ENCODE assay signal across 27 mouse cellular contexts in the genomic region with DNA sequence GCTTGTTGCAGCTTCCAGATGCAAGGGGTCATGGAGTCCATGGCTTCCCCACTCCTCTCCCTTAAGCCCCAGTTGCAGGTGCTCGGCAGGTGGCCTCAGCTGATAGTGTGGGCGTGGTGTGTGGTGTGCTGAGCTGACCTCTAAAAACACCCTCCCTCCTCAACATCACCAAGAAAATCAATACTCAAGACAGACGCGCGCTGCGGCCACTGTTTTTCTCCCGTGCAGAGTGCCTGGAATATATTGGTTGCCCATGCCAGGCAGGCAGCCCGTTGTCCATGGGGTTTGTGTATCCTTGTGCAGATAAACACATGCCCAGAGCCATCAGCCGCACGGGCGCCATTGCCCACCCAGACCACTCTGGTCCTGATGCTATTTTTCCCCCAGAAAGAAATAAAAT.
DNase-seq lines count a peak whose midpoint lies in the region; ATAC-seq and TF ChIP-seq lines count a peak whose summit lies in the region.
"Had no signal": no experiment of that assay in that cellular context is flagged by ENCODE, and none has a peak within 500 bp of the region (broad histone marks: within the 10 kb centered on the region; RNA-seq: fewer than 3 reads in every experiment).

No protein-coding gene starts in this region.

- H3K27me3 ChIP-seq in forebrain, embryonic 12.5 days = peaks cover 8% of the 10 kb centered on the region; the same call in 1 of the 2 replicates
- no peaks in the 10 kb centered on the region for H3K27me3 ChIP-seq in forebrain, embryonic 16.5 days (replicated peaks; ENCODE audit: control insufficient read depth, insufficient read depth, low read length)
- no peaks in the 10 kb centered on the region for H3K27me3 ChIP-seq in hindbrain, embryonic 15.5 days
- H3K27me3 ChIP-seq in hindbrain, embryonic 11.5 days (ENCODE audit: control insufficient read depth, insufficient read depth, low read length) = no peaks in the 10 kb centered on the region
- no peaks in the 10 kb centered on the region for H3K27me3 ChIP-seq in midbrain, embryonic 10.5 days (ENCODE audit: low read depth, poor library complexity, severe bottlenecking)
- no peaks in the 10 kb centered on the region for H3K27me3 ChIP-seq in midbrain, postnatal 0 days (ENCODE audit: insufficient read depth, low read length)
- no peaks in the 10 kb centered on the region for H3K27me3 ChIP-seq in stomach, embryonic 15.5 days (replicated peaks)
- H3K27me3 ChIP-seq: CH12.LX; heart, embryonic 15.5 days; limb, embryonic 13.5 days; lung, embryonic 15.5 days; neural tube, embryonic 13.5 days had no signal

- no peaks in the 10 kb centered on the region for H3K36me3 ChIP-seq in forebrain, embryonic 12.5 days (replicated peaks)
- H3K36me3 ChIP-seq in forebrain, embryonic 16.5 days (ENCODE audit: control insufficient read depth, insufficient read depth) = no peaks in the 10 kb centered on the region
- no peaks in the 10 kb centered on the region for H3K36me3 ChIP-seq in hindbrain, embryonic 15.5 days
- H3K36me3 ChIP-seq in hindbrain, embryonic 11.5 days (ENCODE audit: control insufficient read depth, insufficient read depth, low read length) = no peaks in the 10 kb centered on the region
- no peaks in the 10 kb centered on the region for H3K36me3 ChIP-seq in midbrain, embryonic 10.5 days
- H3K36me3 ChIP-seq in midbrain, postnatal 0 days (ENCODE audit: insufficient read depth, low read length) = no peaks in the 10 kb centered on the region
- H3K36me3 ChIP-seq in stomach, embryonic 15.5 days = no peaks in the 10 kb centered on the region
- H3K36me3 ChIP-seq: heart, embryonic 15.5 days; limb, embryonic 13.5 days; lung, embryonic 15.5 days; neural tube, embryonic 13.5 days had no signal

- ATAC-seq in forebrain, embryonic 12.5 days (ENCODE audit: low FRiP score) = 0 out of 2 replicates have a peak, but pooled peaks have one; percentile 37
- no peak for ATAC-seq in forebrain, embryonic 16.5 days
- ATAC-seq in hindbrain, embryonic 15.5 days (ENCODE audit: low FRiP score, low read depth) = peak; percentile 20; the same call in 1 of the 2 replicates
- no peak for ATAC-seq in hindbrain, embryonic 11.5 days (ENCODE audit: low FRiP score)
- no peak for ATAC-seq in midbrain, postnatal 0 days (ENCODE audit: low FRiP score)
- peak; percentile 27; the same call in 1 of the 2 replicates for ATAC-seq in stomach, embryonic 15.5 days (ENCODE audit: insufficient read depth, low FRiP score, low read depth)
- ATAC-seq: activated CD4-positive, CD25-positive, alpha-beta regulatory T cell, adult 4 months; intestine, embryonic 16.5 days had no signal

- H3K27ac ChIP-seq in forebrain, embryonic 12.5 days = no peak overlapping the region
- no peak overlapping the region for H3K27ac ChIP-seq in forebrain, embryonic 16.5 days (ENCODE audit: low read length)
- H3K27ac ChIP-seq in hindbrain, embryonic 15.5 days (replicated peaks) = no peak overlapping the region; the same call in 1 of the 2 replicates
- no peak overlapping the region for H3K27ac ChIP-seq in hindbrain, embryonic 11.5 days (ENCODE audit: low read depth, low read length)
- peak overlapping the region; percentile 23; the same call in 1 of the 2 replicates for H3K27ac ChIP-seq in midbrain, embryonic 10.5 days (replicated peaks)
- no peak overlapping the region for H3K27ac ChIP-seq in midbrain, postnatal 0 days (ENCODE audit: low read depth, low read length)
- no peak overlapping the region for H3K27ac ChIP-seq in stomach, embryonic 15.5 days
- H3K27ac ChIP-seq: heart, embryonic 15.5 days; limb, embryonic 13.5 days; lung, embryonic 15.5 days; neural tube, embryonic 13.5 days had no signal

- H3K9me3 ChIP-seq in forebrain, embryonic 12.5 days = no peaks in the 10 kb centered on the region
- no peaks in the 10 kb centered on the region for H3K9me3 ChIP-seq in forebrain, embryonic 16.5 days (ENCODE audit: control insufficient read depth, low read length)
- no peaks in the 10 kb centered on the region for H3K9me3 ChIP-seq in hindbrain, embryonic 15.5 days
- no peaks in the 10 kb centered on the region for H3K9me3 ChIP-seq in hindbrain, embryonic 11.5 days (ENCODE audit: control insufficient read depth, low read length)
- no peaks in the 10 kb centered on the region for H3K9me3 ChIP-seq in midbrain, embryonic 10.5 days (replicated peaks)
- H3K9me3 ChIP-seq in midbrain, postnatal 0 days (ENCODE audit: low read length) = no peaks in the 10 kb centered on the region
- no peaks in the 10 kb centered on the region for H3K9me3 ChIP-seq in stomach, embryonic 15.5 days
- H3K9me3 ChIP-seq: heart, embryonic 15.5 days; limb, embryonic 13.5 days; lung, embryonic 15.5 days; neural tube, embryonic 13.5 days had no signal

- WGBS in forebrain, embryonic 12.5 days = 89% methylated on average over 11 of the region's 11 CpGs
- WGBS in forebrain, embryonic 16.5 days = 91% methylated on average over 11 of the region's 11 CpGs
- 79% methylated on average over 11 of the region's 11 CpGs for WGBS in hindbrain, embryonic 15.5 days
- WGBS in hindbrain, embryonic 11.5 days = 80% methylated on average over 11 of the region's 11 CpGs
- 86% methylated on average over 11 of the region's 11 CpGs for WGBS in midbrain, embryonic 10.5 days
- WGBS in midbrain, postnatal 0 days = 80% methylated on average over 11 of the region's 11 CpGs
- WGBS in stomach, embryonic 15.5 days = 54% methylated on average over 11 of the region's 11 CpGs

- H3K4me3 ChIP-seq in forebrain, embryonic 12.5 days (replicated peaks) = no peak overlapping the region
- no peak overlapping the region for H3K4me3 ChIP-seq in forebrain, embryonic 16.5 days (replicated peaks; ENCODE audit: low read length)
- no peak overlapping the region for H3K4me3 ChIP-seq in hindbrain, embryonic 15.5 days
- H3K4me3 ChIP-seq in hindbrain, embryonic 11.5 days (ENCODE audit: low read depth, low read length) = no peak overlapping the region
- no peak overlapping the region for H3K4me3 ChIP-seq in midbrain, embryonic 10.5 days
- H3K4me3 ChIP-seq in midbrain, postnatal 0 days (ENCODE audit: low read depth, low read length) = no peak overlapping the region
- H3K4me3 ChIP-seq in stomach, embryonic 15.5 days (replicated peaks) = no peak overlapping the region
- H3K4me3 ChIP-seq: erythroblast, embryonic 14.5 days; heart, embryonic 15.5 days; limb, embryonic 13.5 days; lung, embryonic 15.5 days; neural tube, embryonic 13.5 days had no signal

- no peak overlapping the region for H3K4me2 ChIP-seq in forebrain, embryonic 12.5 days
- H3K4me2 ChIP-seq in forebrain, embryonic 16.5 days (ENCODE audit: low read length) = no peak overlapping the region
- H3K4me2 ChIP-seq in hindbrain, embryonic 15.5 days = no peak overlapping the region
- H3K4me2 ChIP-seq in hindbrain, embryonic 11.5 days (replicated peaks; ENCODE audit: low read depth, low read length) = no peak overlapping the region
- H3K4me2 ChIP-seq in midbrain, postnatal 0 days (ENCODE audit: low read depth, low read length, poor library complexity, severe bottlenecking) = no peak overlapping the region
- no peak overlapping the region for H3K4me2 ChIP-seq in stomach, embryonic 15.5 days
- H3K4me2 ChIP-seq: heart, embryonic 15.5 days; limb, embryonic 13.5 days; liver, embryonic 11.5 days; lung, embryonic 15.5 days; neural tube, embryonic 13.5 days had no signal

- TF ChIP-seq CTCF in midbrain, postnatal 0 days (IDR thresholded peaks at IDR 0.05) = no peak

- no peak for DNase-seq in hindbrain, embryonic 11.5 days (ENCODE audit: low spot score)
- no peak for DNase-seq in midbrain, embryonic 10.5 days (ENCODE audit: low spot score)
- no peak for DNase-seq in midbrain, postnatal 0 days (ENCODE audit: low spot score)
- no peak for DNase-seq in retina, postnatal 1 day
- DNase-seq: adrenal gland, adult 2 months; adrenal gland, postnatal 36 days; cerebellum, adult 18-20 months; cerebellum, postnatal 14 days; gastrocnemius, postnatal 10 days; kidney, adult 9 months; kidney, postnatal 10 days; right cerebral cortex, postnatal 14 days; thymus, adult 2 months; thymus, postnatal 36 days had no signal

- no peak overlapping the region for H3K9ac ChIP-seq in forebrain, embryonic 12.5 days
- no peak overlapping the region for H3K9ac ChIP-seq in forebrain, embryonic 16.5 days (replicated peaks; ENCODE audit: low read depth, low read length)
- no peak overlapping the region for H3K9ac ChIP-seq in hindbrain, embryonic 15.5 days
- H3K9ac ChIP-seq in hindbrain, embryonic 11.5 days (ENCODE audit: low read depth, low read length) = no peak overlapping the region
- H3K9ac ChIP-seq in midbrain, postnatal 0 days (replicated peaks; ENCODE audit: low read length, poor library complexity, severe bottlenecking) = no peak overlapping the region
- no peak overlapping the region for H3K9ac ChIP-seq in stomach, embryonic 15.5 days
- H3K9ac ChIP-seq: heart, embryonic 15.5 days; limb, embryonic 13.5 days; lung, embryonic 15.5 days; neural tube, embryonic 13.5 days had no signal

- peaks cover 15% of the 10 kb centered on the region for H3K4me1 ChIP-seq in forebrain, embryonic 12.5 days
- H3K4me1 ChIP-seq in forebrain, embryonic 16.5 days (replicated peaks; ENCODE audit: control insufficient read depth, insufficient read depth, low read length) = peaks cover 10% of the 10 kb centered on the region; the same call in 1 of the 2 replicates
- H3K4me1 ChIP-seq in hindbrain, embryonic 15.5 days (replicated peaks) = peaks cover 6% of the 10 kb centered on the region; the same call in 1 of the 2 replicates
- H3K4me1 ChIP-seq in hindbrain, embryonic 11.5 days (replicated peaks; ENCODE audit: control insufficient read depth, insufficient read depth, low read length) = no peaks in the 10 kb centered on the region; the same call in 1 of the 2 replicates
- H3K4me1 ChIP-seq in midbrain, embryonic 10.5 days = peaks cover 47% of the 10 kb centered on the region
- H3K4me1 ChIP-seq in midbrain, postnatal 0 days (ENCODE audit: insufficient read depth, low read length) = no peaks in the 10 kb centered on the region
- no peaks in the 10 kb centered on the region for H3K4me1 ChIP-seq in stomach, embryonic 15.5 days
- H3K4me1 ChIP-seq: heart, embryonic 15.5 days; lung, embryonic 15.5 days had no signal

Comparison
In these comparisons a context has a peak if more than half of its experiments do, and no peak if none do; other contexts are left out.
1. ATAC-seq: peak in forebrain, embryonic 12.5 days (single experiment), hindbrain, embryonic 15.5 days (single experiment) and stomach, embryonic 15.5 days (single experiment); none in forebrain, embryonic 16.5 days (single experiment), hindbrain, embryonic 11.5 days (single experiment) and midbrain, postnatal 0 days (single experiment).